Mouse (Mus musculus): ENCODE measurements around the gene Selplg. TPM values are rescaled to one million over a fixed set of nuclear protein-coding genes. Genes with fewer than 3 reads are reported as not detected.
A peak's percentile ranks its signal among the peaks of the same experiment; 100 is the strongest.
"Not testable (repeated sequence)": the region's sequence is repeated elsewhere in the genome, so short reads cannot be mapped to it uniquely, and the experiment has no call there.

Selplg gene
- total and polyA plus RNA-seq, 3 experiments: 3.4 to 14.1 (median 4.5) TPM

GRCm38 (mm10) chr5:113786985-113787384, 45.5 kb downstream of the Selplg start:
- Histone ChIP-seq H3K4me3 (no peak overlapping the region), H3K27ac (no peak overlapping the region), H3K9ac (ENCODE audit: low read depth, low read length) (no peak overlapping the region), H3K4me1 (ENCODE audit: control insufficient read depth, insufficient read depth, low read length) (peaks cover 1% of the 10 kb centered on the region; the same call in 1 of the 2 replicates), H3K27me3 (ENCODE audit: control insufficient read depth, insufficient read depth, low read length) (no peaks in the 10 kb centered on the region), H3K79me2 (replicated peaks; ENCODE audit: control insufficient read depth, insufficient read depth, low read length) (no peaks in the 10 kb centered on the region), H3K36me3 (ENCODE audit: control insufficient read depth, insufficient read depth, low read length) (no peaks in the 10 kb centered on the region)
- no peak for DNase-seq
- intact Hi-C loops (cut with DNase I): no loop called here
- 71% methylated on average over 5 of the region's 5 CpGs for WGBS
- no peak for TF ChIP-seq POLR2A (IDR thresholded peaks at IDR 0.05; ENCODE audit: insufficient read depth, low read depth, low read length)
- no peak for TF ChIP-seq CTCF (IDR thresholded peaks at IDR 0.05)
- TF ChIP-seq EP300 (IDR thresholded peaks at IDR 0.05; ENCODE audit: insufficient read depth, low read depth, low read length): no peak

GRCm38 (mm10) chr5:113784104-113784503, 48.3 kb downstream of the Selplg start:
- H3K27me3 ChIP-seq (ENCODE audit: control insufficient read depth, insufficient read depth, low read length); intact Hi-C loops (cut with DNase I); H3K79me2 ChIP-seq (replicated peaks; ENCODE audit: control insufficient read depth, insufficient read depth, low read length); H3K9ac ChIP-seq (ENCODE audit: low read depth, low read length); H3K36me3 ChIP-seq (ENCODE audit: control insufficient read depth, insufficient read depth, low read length); H3K4me1 ChIP-seq (ENCODE audit: control insufficient read depth, insufficient read depth, low read length); DNase-seq; H3K4me3 ChIP-seq: not testable (repeated sequence)
- 39% methylated on average over 3 of the region's 3 CpGs for WGBS
- H3K27ac ChIP-seq: peak overlapping the region; percentile 36

- Histone ChIP-seq H3K79me2 (replicated peaks; ENCODE audit: control insufficient read depth, insufficient read depth, low read length) (no peaks in the 10 kb centered on the region), H3K4me1 (ENCODE audit: control insufficient read depth, insufficient read depth, low read length) (no peaks in the 10 kb centered on the region), H3K9ac (ENCODE audit: low read depth, low read length) (no peak overlapping the region), H3K27me3 (ENCODE audit: control insufficient read depth, insufficient read depth, low read length) (no peaks in the 10 kb centered on the region), H3K27ac (peak overlapping the region; percentile 36), H3K36me3 (ENCODE audit: control insufficient read depth, insufficient read depth, low read length) (no peaks in the 10 kb centered on the region), H3K4me3 (no peak overlapping the region)
- peak; percentile 64 to 77 for DNase-seq
- TF ChIP-seq POLR2A (IDR thresholded peaks at IDR 0.05; ENCODE audit: insufficient read depth, low read depth, low read length): no peak
- TF ChIP-seq EP300 (IDR thresholded peaks at IDR 0.05; ENCODE audit: insufficient read depth, low read depth, low read length): 0 out of 2 replicates have a peak, but pooled peaks have one; percentile 10
- WGBS: 8% methylated on average over 12 of the region's 12 CpGs
- intact Hi-C loops (cut with DNase I): no loop called here
These were observed 48.9 kb downstream of the Selplg start for GRCm38 (mm10) chr5:113783581-113784001.

- TF ChIP-seq EP300 (IDR thresholded peaks at IDR 0.05; ENCODE audit: insufficient read depth, low read depth, low read length) (no peak), POLR2A (IDR thresholded peaks at IDR 0.05; ENCODE audit: insufficient read depth, low read depth, low read length) (no peak), CTCF (IDR thresholded peaks at IDR 0.05) (no peak)
- intact Hi-C loops (cut with DNase I): no loop called here
- Histone ChIP-seq H3K9ac (ENCODE audit: low read depth, low read length) (no peak overlapping the region), H3K36me3 (ENCODE audit: control insufficient read depth, insufficient read depth, low read length) (no peaks in the 10 kb centered on the region), H3K4me1 (ENCODE audit: control insufficient read depth, insufficient read depth, low read length) (no peaks in the 10 kb centered on the region), H3K79me2 (replicated peaks; ENCODE audit: control insufficient read depth, insufficient read depth, low read length) (no peaks in the 10 kb centered on the region), H3K27ac (no peak overlapping the region; the same call in 1 of the 2 replicates), H3K27me3 (ENCODE audit: control insufficient read depth, insufficient read depth, low read length) (no peaks in the 10 kb centered on the region), H3K4me3 (no peak overlapping the region)
- 48% methylated on average over 7 of the region's 7 CpGs for WGBS
- DNase-seq: peak in 1 of 2 experiments; percentile 25
These were observed 49.8 kb downstream of the Selplg start for GRCm38 (mm10) chr5:113782624-113783023.

- Histone ChIP-seq H3K4me1 (ENCODE audit: control insufficient read depth, insufficient read depth, low read length) (no peaks in the 10 kb centered on the region), H3K36me3 (ENCODE audit: control insufficient read depth, insufficient read depth, low read length) (no peaks in the 10 kb centered on the region), H3K27ac (no peak overlapping the region), H3K4me3 (no peak overlapping the region), H3K27me3 (ENCODE audit: control insufficient read depth, insufficient read depth, low read length) (no peaks in the 10 kb centered on the region), H3K9ac (ENCODE audit: low read depth, low read length) (no peak overlapping the region), H3K79me2 (replicated peaks; ENCODE audit: control insufficient read depth, insufficient read depth, low read length) (no peaks in the 10 kb centered on the region)
- DNase-seq: no peak
- 81% methylated on average over 7 of the region's 7 CpGs for WGBS
- no peak for TF ChIP-seq EP300 (IDR thresholded peaks at IDR 0.05; ENCODE audit: insufficient read depth, low read depth, low read length)
- TF ChIP-seq POLR2A (IDR thresholded peaks at IDR 0.05; ENCODE audit: insufficient read depth, low read depth, low read length): no peak
- TF ChIP-seq CTCF (IDR thresholded peaks at IDR 0.05): no peak
- intact Hi-C loops (cut with DNase I): no loop called here
These were observed 50.6 kb downstream of the Selplg start for GRCm38 (mm10) chr5:113781875-113782274.

- H3K9ac ChIP-seq (ENCODE audit: low read depth, low read length): no peak overlapping the region
- H3K27me3 ChIP-seq (ENCODE audit: control insufficient read depth, insufficient read depth, low read length): no peaks in the 10 kb centered on the region
- H3K79me2 ChIP-seq (replicated peaks; ENCODE audit: control insufficient read depth, insufficient read depth, low read length): no peaks in the 10 kb centered on the region
- WGBS: 68% methylated on average over 7 of the region's 7 CpGs
- intact Hi-C loops (cut with DNase I): no loop called here
- no peak overlapping the region for H3K4me3 ChIP-seq
- no peak overlapping the region for H3K27ac ChIP-seq
- TF ChIP-seq CTCF (IDR thresholded peaks at IDR 0.05): no peak
- no peak for TF ChIP-seq POLR2A (IDR thresholded peaks at IDR 0.05; ENCODE audit: insufficient read depth, low read depth, low read length)
- TF ChIP-seq EP300 (IDR thresholded peaks at IDR 0.05; ENCODE audit: insufficient read depth, low read depth, low read length): no peak
- no peak for DNase-seq
- H3K4me1 ChIP-seq (ENCODE audit: control insufficient read depth, insufficient read depth, low read length): no peaks in the 10 kb centered on the region
- H3K36me3 ChIP-seq (ENCODE audit: control insufficient read depth, insufficient read depth, low read length): no peaks in the 10 kb centered on the region
These were observed 51.2 kb downstream of the Selplg start for GRCm38 (mm10) chr5:113781254-113781653.

Measured in heart, adult 2 months (tissue).